Mouse (Mus musculus) adrenal gland, adult 18-20 months (tissue): ENCODE results near the gene Olfr764-ps1. TPM values are rescaled to one million over a fixed set of nuclear protein-coding genes. Genes with fewer than 3 reads are reported as not detected.

ENCODE experiments used
- total RNA-seq, 2 experiments: library from RNA; stranded (reverse); gene quantifications; 1 replicate in 1 of 2; 2 replicates in 1 of 2; pipeline ENCODE4 v1.2.3; 2021

The Olfr764-ps1 gene
- total RNA-seq, 2 experiments from 2014 or later, result not detected

Other genes with a start within 250 kb of the Olfr764-ps1 start
- gene Mmp19, start 249.0 kb downstream of the Olfr764-ps1 start, total RNA-seq, result 10 to 100 TPM; 33.1 to 41.7 TPM
- gene Dnajc14, start 235.8 kb downstream of the Olfr764-ps1 start, total RNA-seq, result 10 to 100 TPM; 60.0 to 67.1 TPM
- gene Tmem198b, start 235.5 kb downstream of the Olfr764-ps1 start, total RNA-seq, result 1 to 10 TPM; 6.7 to 7.6 TPM
- gene Sarnp, start 222.6 kb downstream of the Olfr764-ps1 start, total RNA-seq, result 10 to 100 TPM; 52.6 to 53.4 TPM
- gene Ormdl2, start 218.3 kb downstream of the Olfr764-ps1 start, total RNA-seq, result 10 to 100 TPM; 45.2 to 52.3 TPM
- gene Gdf11, start 148.2 kb downstream of the Olfr764-ps1 start, total RNA-seq, result 1 to 10 TPM; 1.4 to 1.9 TPM
- gene Cd63, start 138.9 kb downstream of the Olfr764-ps1 start, total RNA-seq, result 100 to 1,000 TPM; 288 to 358 TPM
- gene Rdh5, start 117.0 kb downstream of the Olfr764-ps1 start, total RNA-seq, result 10 to 100 TPM in 1 of 2 experiments, 1 to 10 TPM in 1; 9.8 to 11.8 TPM
- 100 to 1,000 TPM; 177 to 191 TPM for gene Bloc1s1, start 115.9 kb downstream of the Olfr764-ps1 start, total RNA-seq
- 10 to 100 TPM; 10.7 to 25.7 TPM for gene Itga7, start 106.1 kb downstream of the Olfr764-ps1 start, total RNA-seq
- gene Mettl7b, start 78.9 kb downstream of the Olfr764-ps1 start, total RNA-seq, result under 1 TPM; 0.32 to 0.33 TPM
- gene Olfr9, start 50.5 kb downstream of the Olfr764-ps1 start, total RNA-seq, result not detected
- not detected for gene Olfr763, start 29.1 kb downstream of the Olfr764-ps1 start, total RNA-seq
- gene Olfr765, start 10.1 kb upstream of the Olfr764-ps1 start, total RNA-seq, result not detected
- not detected for gene Olfr766-ps1, start 29.1 kb upstream of the Olfr764-ps1 start, total RNA-seq
- not detected for gene Olfr767, start 43.0 kb upstream of the Olfr764-ps1 start, total RNA-seq
- not detected for gene Olfr768, start 59.5 kb upstream of the Olfr764-ps1 start, total RNA-seq
- gene Olfr769, start 78.0 kb upstream of the Olfr764-ps1 start, total RNA-seq, result not detected
- not detected for gene Olfr770, start 99.1 kb upstream of the Olfr764-ps1 start, total RNA-seq
- gene Olfr771, start 124.9 kb upstream of the Olfr764-ps1 start, total RNA-seq, result not detected
- not detected for gene Olfr772, start 138.0 kb upstream of the Olfr764-ps1 start, total RNA-seq
- not detected for gene Olfr773, start 147.5 kb upstream of the Olfr764-ps1 start, total RNA-seq
- not detected for gene Olfr774, start 196.3 kb upstream of the Olfr764-ps1 start, total RNA-seq
- not detected for gene Olfr775, start 208.5 kb upstream of the Olfr764-ps1 start, total RNA-seq
- gene Olfr776, start 219.2 kb upstream of the Olfr764-ps1 start, total RNA-seq, result not detected
- gene Olfr777, start 231.6 kb upstream of the Olfr764-ps1 start, total RNA-seq, result not detected